Mouse (Mus musculus) megakaryocyte progenitor cell, adult 5-6 weeks (primary cell): ENCODE measurements around the gene Psma6. TPM values are rescaled to one million over a fixed set of nuclear protein-coding genes. Genes with fewer than 3 reads are reported as not detected.
A peak's percentile ranks its signal among the peaks of the same experiment; 100 is the strongest.
"Not testable (repeated sequence)": the region's sequence is repeated elsewhere in the genome, so short reads cannot be mapped to it uniquely, and the experiment has no call there.

Experiments
- ATAC-seq: replicated peaks from 2 replicates; pipeline ENCODE4 v1.8.0; 2016; ENCODE audit warnings: mild to moderate bottlenecking, moderate TSS enrichment, inconsistent platforms; ENCODE audit not compliant: poor library complexity
- total RNA-seq, 2 experiments: library from RNA; stranded (forward) in 1 of 2; stranded (reverse) in 1 of 2; fragments of 157-497, 149-512 nt in 1 of 2; fragments of 200-1000 nt in 1 of 2; gene quantifications; 2 replicates each; pipeline versions ENCODE4 v1.2.3 to v1.2.4; 2015 to 2017

The Psma6 gene
- total RNA-seq, 2 experiments from 2014 or later, result 362 to 372 TPM

DNA sequence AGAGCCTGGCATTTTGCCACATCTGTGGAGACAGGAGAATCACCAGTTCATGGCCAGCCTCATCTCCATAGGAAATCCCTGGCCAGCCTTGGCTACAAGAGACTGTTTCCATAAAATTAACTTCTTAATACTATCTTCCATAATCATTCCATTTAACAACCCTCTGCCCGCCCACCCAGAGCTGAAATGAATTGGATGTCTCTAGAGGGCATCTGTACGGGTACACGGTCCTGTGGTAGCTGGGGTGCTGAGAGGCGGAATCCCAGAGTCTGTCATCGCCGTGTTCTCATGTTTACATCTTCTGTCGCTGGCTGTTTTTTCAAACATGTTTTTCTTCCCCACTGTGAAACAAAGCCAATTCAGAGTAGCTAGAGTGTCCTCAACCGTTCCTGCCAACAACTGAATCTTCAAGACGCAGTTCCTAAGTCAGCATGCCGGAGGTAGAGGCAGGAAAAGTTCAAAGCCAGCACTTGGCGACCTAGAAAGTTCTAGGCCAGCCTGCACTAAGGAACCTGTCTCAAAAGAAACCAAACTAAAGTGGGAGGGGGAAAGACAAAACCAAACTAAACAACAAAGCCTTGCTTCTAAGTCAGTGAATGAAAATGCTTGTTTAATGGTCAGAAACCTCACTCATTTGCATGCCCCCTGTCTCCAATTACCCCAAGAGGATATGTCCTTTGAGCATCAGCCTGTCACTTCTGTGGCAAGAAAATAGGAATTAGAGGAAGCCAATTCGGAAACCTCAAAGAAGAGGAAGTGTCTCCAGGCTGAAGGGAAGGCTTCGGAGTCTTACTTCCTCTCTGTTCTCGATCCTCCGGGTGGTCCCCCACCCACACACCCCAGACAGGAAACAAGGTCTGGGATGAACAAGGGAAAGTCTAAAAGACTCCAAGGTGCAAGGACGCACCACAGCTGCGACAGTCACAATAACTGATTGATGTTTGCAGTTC, 5.4 kb downstream of the Psma6 start:
- ATAC-seq, result peak; percentile 72

DNA sequence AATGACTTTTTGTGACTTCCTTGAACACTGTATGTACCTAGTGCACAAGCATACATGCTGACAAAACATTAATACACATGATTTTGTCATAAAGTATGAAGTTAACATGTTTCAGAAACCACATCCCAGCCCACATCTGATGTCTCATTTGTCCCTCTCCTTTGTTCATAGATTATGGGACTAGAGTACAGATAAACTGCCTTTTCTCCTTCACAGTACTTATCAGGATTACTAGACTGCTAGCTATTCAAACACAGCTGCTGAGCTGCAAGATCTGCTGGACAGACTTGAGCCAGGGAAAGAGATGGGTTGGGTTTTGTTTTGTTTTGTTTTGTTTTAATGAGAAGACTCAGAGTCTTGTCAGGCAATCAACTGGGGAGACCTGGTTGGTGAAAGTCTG, 8.1 kb downstream of the Psma6 start:
- no peak for ATAC-seq

GRCm38 (mm10) chr12:55392733-55393577, 8.9 kb downstream of the Psma6 start:
- no peak for ATAC-seq

DNA sequence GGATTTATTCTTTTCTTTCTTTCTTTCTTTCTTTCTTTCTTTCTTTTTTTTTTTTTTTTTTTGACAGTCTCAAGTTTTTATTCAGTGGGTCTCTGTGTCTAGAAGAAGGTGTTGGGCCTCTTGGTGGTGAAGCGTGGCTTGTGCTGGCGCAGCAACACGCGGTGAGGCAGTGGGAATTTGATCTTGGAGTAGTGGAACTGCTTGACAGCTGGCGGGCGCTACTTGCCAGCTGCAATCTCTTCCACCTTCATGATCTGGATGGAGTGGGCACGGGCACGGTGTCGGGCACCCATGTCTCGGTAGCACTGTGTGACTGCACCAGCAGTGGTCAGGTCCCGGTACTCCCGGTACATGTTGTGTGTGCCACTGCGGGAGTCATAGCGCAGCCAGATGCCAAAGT, 11.6 kb downstream of the Psma6 start:
- not testable (repeated sequence) for ATAC-seq

GRCm38 (mm10) chr12:55396536-55396935, 12.5 kb downstream of the Psma6 start:
- no peak for ATAC-seq

GRCm38 (mm10) chr12:55397544-55398239, 13.7 kb downstream of the Psma6 start:
- ATAC-seq, result no peak

GRCm38 (mm10) chr12:55398240-55399127, 14.5 kb downstream of the Psma6 start:
- peak; percentile 97 for ATAC-seq

- ATAC-seq, result peak; percentile 14
Observed at GRCm38 (mm10) chr12:55399128-55399677, 15.2 kb downstream of the Psma6 start.

- no peak for ATAC-seq
Observed at GRCm38 (mm10) chr12:55407888-55408287, 23.9 kb downstream of the Psma6 start.

- no peak for ATAC-seq
Observed at GRCm38 (mm10) chr12:55415255-55415654, 31.2 kb downstream of the Psma6 start.

DNA sequence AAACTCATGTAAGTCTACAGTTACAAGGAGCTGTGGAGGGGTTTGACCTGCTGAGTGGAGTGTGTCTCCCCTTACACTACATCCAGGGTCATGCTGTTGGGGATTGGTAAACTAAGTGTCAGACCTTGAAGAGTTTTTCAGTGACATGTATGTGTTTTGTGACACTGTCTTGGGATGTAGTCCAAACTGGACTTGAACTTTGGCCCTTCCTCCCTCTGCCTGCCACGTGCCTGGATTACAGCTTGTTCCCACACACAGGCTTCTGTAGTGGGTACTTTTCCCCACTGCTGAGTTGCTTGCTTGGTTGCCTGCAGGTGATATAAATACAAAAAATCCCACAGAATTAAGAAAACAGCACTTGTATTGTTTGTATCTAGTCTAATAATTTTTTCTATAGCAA, 31.7 kb downstream of the Psma6 start:
- ATAC-seq, result no peak

- no peak for ATAC-seq
Observed at GRCm38 (mm10) chr12:55420220-55420619, 36.2 kb downstream of the Psma6 start.

GRCm38 (mm10) chr12:55422057-55422456, 38.0 kb downstream of the Psma6 start:
- ATAC-seq, result peak; percentile 55

DNA sequence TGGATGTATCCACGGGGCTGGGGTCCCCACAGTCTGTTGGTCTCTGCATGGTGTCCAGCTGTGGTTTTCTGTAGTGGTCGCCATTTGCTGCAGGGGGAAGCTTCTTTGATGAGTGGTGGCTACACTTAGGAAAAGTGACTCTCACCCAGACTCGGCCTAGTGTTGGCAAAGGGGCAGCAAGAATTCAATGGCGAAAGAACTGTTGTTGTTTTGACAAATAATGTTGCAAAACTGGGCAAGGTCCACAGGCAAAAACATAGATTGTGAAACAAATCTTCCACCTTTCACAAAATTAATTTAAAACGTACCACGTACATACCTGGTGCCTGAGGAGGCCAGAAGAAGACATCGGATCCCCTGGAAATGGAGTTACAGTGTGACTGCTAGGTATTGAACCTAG, 42.3 kb downstream of the Psma6 start:
- ATAC-seq, result no peak

DNA sequence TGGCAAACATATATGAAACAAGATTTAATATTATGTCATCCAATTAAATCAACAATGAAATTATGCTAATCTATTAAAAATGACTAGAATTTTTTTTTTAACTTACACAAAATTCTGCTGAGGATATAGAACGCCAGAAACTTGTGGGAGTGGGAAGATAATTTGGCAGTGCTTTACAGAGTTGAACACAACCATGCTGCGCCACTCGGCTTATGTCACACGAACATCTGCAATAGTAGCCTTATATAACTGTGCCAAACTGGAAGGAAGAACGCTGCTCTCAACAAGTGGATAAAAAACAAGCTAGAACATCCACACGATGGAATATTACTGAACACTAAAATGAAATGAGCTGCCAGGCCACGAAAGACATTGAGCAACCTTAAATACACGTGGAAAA, 45.2 kb downstream of the Psma6 start:
- ATAC-seq, result no peak

DNA sequence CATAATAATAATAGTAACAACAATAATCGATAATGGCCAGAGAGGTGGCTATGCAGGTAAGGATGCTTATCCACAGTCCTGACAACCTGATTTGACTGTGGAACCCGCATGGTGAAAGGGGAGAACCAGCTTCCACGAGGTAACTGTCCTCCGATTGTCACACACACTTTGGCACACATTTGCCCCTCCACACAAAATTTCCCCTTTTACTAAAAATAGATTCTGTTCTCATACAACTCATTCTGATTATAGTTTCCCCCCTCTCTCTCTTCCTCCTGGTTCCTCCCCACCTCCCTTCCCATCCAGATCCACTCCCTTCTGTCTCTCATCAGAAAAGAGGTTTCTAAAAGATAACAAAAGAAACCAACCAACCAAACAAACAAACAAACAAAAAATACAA, 45.9 kb downstream of the Psma6 start:
- ATAC-seq, result no peak

DNA sequence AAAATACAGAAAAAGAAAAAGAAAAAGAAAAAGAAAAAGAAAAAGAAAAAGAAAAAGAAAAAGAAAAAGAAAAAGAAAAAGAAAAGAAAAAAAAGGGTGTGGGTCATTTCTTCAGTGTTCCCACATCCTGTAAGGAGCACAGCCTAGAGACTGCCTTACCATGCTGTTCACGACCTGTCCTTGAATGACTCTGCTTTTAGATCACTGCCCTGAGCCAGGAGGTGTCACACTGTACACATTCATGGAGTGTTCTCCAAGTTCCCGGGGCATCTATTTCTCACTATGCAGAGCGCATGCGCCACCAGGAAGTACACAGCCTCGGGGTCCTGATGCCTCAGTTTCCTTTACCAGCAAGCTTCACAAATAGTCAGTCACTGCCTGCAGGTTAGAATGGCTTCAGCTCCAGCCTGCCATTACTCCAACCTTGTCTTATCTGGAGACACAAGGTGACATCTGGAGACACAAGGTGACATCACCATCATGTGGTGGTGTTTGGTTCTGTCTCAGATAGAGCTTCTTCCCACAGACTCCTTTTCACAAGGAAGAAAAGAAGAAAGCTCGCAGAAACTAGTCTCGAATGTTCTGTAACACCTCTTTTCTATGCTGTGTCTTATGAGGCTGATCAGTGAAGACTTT, 48.4 kb downstream of the Psma6 start:
- ATAC-seq, result peak; percentile 47; the same call in 1 of the 2 replicates

GRCm38 (mm10) chr12:55432920-55433284, 48.9 kb downstream of the Psma6 start:
- ATAC-seq, result no peak

DNA sequence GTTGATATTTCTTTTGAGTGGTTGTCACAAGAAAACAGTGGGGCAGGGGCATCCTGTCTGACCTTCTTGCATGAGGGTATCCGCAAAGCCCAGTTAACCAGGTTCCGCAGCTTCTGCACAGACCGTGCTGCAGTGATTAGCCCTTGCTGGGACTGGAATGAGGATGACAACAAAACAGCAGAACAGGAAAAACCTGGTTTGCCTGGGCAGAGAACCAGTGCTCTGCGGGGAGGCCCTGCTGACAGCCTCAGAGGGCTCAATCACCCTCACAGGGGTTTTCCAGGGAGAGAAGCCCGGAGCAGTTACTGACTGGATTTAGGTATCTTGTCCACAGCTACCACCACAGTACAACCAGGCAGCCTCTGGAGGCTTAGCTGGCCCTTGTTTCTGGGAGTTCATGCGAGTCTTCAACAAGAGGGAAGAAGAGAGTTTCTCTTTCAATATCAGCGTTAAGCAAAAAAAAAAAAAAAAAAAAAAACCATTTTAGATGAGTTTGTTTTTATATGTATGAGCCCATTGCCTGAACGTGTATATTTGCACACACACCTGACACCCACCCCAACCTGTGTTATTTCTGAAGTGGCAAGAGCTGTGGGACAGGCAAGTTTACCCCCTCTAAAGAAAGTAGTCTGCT, 49.9 kb downstream of the Psma6 start:
- 0 out of 2 replicates have a peak, but pooled peaks have one; percentile 15 for ATAC-seq
